Mouse (Mus musculus): ENCODE measurements around the gene Gstt2.

Gene Gstt2

DNA sequence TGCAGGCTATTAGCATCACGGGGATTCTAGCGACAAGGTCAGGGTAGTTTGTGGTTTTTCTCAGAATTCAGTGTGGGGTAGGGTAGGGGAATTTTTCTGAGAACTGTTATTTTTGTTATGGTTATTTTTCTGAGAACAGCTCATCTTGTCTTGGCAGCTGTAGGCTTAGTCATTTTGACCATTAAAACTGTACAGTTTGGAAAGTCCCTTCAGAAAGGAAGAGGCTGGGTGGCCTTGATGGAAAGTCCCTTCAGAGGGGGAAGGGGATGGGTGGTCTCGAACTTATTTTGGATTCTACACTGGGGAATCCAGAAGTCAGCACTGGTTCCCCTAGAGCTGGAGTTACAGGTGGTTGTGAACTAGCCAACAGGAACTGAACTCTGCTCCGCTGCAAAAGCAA is 12.7 kb downstream of the Gstt2 start:
- no peak for DNase-seq

DNA sequence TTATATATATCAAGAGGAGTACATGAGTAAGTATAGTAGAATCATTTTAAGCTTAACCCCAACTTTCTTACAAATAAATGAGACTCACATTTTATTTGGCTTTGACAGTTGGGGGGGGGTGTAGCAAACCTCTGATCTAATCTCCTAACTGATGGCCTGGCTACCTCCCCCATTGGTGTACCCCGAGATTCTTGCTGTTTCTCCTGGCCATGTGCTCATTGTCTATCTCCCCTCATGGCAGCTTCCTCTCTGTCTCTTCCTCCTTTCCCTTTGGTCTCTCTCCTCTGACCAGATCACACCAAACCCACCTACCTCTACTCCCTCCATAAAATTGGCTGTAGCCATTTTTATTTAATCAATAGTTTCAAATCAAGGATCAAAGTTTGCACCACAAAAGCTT is 13.4 kb downstream of the Gstt2 start:
- no peak for DNase-seq

DNA sequence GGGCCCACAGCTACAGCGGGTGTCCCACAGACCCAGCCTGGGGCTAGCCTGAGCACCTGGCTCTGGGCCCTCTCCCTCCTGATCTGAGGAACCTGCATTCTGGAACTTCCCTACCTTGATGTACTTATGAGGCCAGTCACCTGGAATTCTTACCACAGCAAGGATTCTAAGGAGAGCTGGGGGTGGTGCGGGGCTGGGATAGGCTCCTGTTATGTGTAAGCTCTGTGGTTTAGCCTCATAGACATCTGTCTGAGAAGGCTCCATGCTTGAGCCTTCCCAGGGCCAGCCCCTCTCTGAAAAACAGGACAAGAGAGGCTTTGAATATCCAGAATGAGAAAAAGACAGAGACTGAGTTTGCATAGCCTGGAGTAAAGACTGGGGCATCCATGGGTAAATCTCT is 14.8 kb downstream of the Gstt2 start, which contains the start of gene Gstt4:
Gene Gstt4, minus strand, starts transcription at position 101 of the 400 bp plus-strand sequence.
- no peak for DNase-seq

DNA sequence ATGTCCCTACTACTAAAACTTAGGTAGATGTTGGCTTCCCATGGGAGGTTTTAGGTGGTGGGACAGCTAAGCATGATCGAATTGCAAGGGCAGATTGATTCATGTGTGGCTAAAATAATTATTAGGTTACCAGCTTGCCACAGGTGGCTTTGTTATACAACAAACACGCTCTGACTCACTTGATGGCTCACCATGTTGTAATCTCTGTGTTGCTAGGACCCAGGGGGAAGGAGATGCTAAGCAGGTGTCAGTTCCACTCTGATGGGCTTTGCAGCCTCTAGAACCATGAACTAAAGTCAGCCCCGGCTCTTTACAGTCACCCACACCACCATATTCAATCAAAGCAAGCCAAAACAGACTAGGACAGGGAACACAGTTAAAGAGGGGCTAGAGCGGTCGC is 17.3 kb downstream of the Gstt2 start:
- DNase-seq = no peak

DNA sequence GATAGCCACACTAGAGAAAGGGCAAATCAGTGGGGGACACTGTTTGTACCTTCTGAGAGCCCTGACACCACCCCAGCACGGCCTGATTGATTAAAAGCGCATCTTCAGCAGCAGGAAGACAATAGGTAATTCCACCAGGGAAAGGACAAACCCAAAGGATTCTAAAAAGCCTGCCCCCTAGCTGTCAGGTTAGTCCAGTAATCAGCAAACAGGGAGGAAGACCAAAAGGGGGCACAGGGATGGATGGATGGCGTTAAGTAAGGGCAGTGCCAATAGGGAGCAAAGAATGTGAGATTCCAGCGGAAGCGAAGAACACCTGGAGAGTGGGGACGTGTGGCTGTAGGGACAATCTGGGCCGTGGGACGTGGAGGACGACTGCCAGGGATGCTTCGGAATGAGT is 18.6 kb downstream of the Gstt2 start:
- no peak for DNase-seq

DNA sequence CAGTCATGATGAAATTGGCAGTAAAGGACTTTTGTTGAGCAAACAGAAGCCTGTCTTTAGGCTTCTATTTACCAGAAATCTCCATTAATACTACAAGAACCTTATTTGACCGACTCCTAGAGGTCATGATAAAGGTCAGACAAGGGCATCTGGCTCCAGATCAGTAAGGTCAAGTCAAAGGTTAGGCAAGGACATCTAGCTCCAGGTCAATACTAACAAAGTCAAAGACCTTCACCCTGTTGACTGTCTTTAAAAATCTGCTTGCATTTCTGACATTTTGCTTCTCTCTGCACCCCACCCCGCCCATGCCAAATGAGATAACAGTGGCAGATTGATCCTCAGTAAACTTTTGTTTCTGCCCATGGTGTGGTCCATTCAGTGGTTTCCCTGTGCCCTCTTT is 33.0 kb downstream of the Gstt2 start:
- no peak for DNase-seq

DNA sequence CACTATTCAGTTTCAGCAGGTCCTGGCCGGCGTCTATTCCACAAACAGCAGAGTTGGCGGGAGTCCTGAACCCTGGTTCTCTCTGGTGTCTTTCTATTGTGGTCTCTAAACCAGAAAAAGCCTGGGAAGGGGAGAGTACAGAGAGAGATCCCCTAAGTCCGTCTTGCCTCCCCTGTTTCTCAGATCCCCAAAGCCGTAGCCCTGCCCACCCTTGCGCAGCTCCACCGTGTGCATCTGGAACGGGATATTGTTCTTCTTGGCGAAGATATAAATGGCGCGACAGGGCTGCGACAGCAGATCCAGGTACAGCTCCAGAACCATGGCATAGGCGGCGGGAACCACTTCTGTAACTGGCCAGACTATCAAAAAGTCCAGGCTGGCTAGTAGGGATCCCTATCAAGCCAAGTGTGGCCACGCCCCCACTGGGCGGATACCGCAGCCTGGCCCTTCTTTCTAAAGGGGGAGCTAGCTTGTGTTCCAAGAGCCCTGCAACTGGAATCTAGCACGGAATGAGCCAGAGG is 39.0 kb downstream of the Gstt2 start, which contains the start of gene Gstt1:
Gene Gstt1, minus strand, starts transcription at position 409 of the 521 bp plus-strand sequence.
- no peak for DNase-seq

DNA sequence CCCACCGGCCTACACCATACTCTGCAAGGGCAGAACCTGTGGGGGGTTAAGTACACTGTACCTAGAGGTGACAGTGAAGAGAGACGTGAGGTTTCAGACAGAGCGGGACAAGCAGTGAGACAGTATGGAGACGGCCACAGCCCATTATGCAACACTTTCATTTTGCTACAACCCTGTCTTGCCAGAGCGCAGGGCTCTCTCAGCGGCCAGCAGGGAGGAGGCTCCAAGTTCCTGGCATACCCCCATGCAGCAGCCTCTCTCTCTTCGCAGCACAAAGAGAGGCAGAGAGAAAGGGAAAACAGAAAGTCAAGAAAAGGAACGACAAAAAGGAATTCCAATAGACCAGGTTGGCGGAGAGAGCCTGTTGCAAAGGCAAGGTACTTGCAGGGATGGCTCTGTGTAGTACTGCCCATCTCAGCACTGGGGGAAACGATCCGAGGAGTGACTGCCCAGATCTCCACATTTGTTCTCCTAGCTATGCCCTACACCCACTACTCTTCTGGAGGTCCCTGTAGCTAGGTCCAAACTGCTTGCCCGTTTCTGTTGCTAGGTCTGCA is 39.5 kb downstream of the Gstt2 start:
- no peak for DNase-seq

DNA sequence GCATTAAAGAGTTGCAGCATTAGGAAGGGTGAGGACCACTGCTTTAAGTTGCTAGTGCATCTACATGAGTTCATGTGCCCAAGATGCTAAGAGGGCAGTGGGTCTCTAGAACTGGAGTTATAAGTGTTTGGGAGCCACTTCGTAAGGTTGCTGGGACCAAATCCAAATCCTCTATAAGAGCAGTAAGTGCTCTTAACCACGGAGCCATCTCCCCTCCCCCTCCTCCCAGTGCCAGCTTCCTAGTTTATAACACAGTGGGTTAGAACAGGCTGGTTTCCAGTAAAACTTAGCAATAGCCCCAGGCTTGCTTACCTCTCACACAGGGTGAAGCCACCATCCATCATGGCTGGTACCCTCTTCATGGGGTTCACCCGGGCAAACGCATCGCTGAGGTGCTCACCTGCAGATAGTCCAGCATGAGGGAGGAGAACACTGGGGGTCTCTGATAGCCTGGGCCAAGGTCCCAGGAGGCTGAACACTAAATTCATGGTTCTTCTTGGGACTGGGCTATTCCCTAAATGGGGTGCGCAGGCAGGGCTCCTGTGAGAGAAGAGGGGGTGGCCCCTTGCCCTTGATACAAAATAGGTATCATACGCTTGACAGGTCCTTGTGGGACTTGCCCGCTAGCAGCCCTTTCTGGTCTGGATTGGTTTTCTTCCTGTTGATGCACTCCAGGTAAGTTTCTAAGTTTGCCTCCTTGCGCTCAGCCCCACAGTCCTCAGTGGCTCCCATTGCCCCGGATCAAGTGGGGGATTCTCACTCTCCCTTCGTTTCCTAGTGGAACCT is 40.3 kb downstream of the Gstt2 start:
- DNase-seq = no peak

DNA sequence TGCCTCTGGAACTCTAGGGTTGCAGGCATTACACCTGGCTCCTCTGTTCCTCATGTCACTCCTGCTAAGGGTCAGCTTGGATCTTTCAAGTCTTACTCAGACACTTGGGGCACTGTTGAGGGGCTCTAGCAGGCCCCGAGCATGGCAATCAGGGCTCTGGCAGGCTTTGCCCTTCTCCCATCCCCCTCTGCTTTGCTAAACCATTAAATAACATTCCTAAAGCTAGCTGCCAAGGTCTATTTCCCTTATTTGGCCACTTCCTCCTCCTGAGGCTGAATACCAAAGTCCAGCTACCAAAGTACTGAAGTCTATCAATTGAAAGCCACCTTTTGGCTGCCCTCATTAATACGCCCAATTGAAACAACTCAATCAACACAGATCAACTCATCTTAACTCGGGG is 42.3 kb downstream of the Gstt2 start:
- no peak for DNase-seq

DNA sequence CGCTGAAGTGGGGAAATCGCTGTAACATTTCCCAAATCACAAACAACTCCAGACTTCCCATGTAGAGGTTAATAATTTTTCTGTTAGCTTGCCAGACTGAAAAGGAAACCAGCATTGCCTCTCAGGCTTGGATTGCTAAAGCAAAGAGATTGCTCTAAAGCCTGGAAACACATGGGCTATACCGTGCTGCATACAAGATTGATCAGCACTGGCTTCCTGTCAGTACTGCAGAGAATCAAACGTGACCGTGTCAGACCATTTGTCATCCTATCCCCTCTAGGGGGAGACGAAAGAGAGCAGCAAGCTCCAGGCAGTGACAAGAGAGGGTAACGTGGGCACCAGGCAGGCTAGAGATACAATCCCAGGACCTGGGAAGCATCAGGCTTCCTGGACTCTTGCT is 46.5 kb downstream of the Gstt2 start:
- no peak for DNase-seq

DNA sequence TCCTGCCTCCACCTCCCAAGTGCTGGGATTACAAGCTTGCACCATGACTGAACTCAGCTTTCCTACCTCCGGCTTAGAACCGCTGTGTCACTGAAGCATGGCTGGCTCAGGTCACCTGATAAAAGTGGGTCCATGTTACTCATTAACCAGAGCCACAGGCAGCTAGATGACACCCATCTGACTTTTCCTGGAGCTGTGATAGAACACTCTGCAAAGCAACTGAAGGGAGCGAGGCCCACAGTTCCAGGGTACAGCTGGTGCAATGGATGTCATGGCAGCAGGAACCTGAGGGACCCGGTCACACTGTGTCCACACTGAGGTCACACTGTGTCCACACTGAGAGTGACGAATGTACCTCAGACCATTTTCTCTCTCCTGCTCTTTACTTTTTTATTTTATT is 47.4 kb downstream of the Gstt2 start:
- no peak for DNase-seq

DNA sequence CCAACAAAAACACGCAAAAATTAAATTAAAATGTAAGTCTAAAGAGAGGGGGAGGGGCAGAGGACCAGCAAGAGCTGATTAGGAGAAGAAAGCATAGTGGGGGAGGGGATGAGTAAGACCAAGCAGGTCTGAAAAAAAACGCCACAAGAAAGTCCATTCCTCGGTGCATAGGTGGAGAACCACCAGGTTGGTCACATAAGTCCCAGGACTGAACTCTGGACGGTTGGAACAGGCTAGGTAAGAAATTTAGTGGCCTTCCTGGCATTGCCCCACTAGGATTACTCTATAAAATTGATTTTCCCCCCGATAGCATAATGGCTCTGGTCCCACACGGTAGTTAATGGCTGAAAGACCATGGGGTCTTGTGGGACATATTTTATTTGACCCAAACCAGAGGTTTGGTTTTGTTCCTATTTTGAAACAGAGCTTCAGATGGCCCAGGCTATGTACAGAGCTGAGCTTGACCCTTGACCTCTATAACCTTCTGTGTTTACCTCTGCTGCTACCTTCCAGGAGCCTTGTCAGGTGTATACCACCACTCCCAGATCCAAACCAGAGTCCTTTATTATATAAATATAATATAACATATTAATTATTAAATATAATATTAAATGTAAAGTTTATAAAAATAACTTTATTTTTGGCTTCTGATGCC is 48.0 kb downstream of the Gstt2 start:
- no peak for DNase-seq

DNA sequence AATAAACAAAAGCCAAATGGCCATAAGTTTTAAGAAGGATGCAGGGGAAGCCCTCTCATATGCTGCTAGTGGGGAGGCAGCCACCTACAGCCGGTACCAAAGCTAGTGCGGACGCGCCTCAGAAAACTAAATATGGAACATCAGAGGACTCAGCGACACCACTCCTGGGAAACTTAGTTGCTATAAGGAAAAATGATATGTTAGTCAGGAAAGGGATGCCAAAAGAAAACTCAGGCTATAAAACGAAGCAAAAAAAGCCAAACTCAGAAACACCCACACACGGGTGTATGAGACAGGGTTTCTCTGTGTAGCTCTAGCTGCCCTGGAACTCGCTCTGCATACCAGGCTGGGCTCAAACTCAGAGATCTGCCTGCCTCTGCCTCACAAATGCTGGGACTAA is 48.9 kb downstream of the Gstt2 start:
- no peak for DNase-seq

DNA sequence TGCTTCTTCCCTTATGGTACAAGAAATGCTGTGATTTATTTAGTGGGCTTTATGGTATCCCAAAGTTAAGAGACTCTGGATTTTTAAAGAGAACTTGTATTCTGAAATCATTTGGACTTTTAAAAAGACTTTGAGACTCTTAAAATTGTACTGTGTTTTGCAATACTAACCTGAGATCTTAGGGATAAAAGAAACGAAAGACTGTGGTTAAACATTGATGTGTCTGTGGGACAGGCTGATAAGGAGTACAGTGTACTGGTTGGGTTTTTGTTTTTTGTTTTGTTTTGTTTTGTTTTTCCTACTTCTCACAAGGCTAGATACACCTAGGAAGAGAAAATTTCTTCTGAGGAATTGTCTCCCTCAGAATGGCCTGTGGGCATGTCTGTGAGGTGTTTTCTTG is 51.8 kb downstream of the Gstt2 start:
- no peak for DNase-seq

Measured in thymus, postnatal 36 days (tissue).